Mouse (Mus musculus) heart, embryonic 14.5 days (tissue): Measurements from ENCODE around the gene Mpdu1. TPM values are rescaled to one million over a fixed set of nuclear protein-coding genes. Genes with fewer than 3 reads are reported as not detected.

Experiments
- ATAC-seq: fragments of 200-750 bp; cut with Nextera tagmentation; 2 replicates; pipeline ENCODE4 v1.8.0; 2017; ENCODE audit warnings: low read depth, moderate TSS enrichment; ENCODE audit not compliant: insufficient number of reproducible peaks, insufficient read depth, low FRiP score
- H3K27ac ChIP-seq, 2 experiments: fragments of 200-500 bp in 1 of 2; fragments of 300-500 bp in 1 of 2; sonication (generic) in 1 of 2; replicated peaks in 1 of 2; 2 replicates each; pipeline ENCODE4 v1.5.1; 2012 to 2014; ENCODE audit warnings: low read depth in 2 of 2, low read length in 2 of 2, control low read depth in 1 of 2, mild to moderate bottlenecking in 1 of 2, mixed read lengths in 1 of 2; ENCODE audit not compliant: control insufficient read depth in 1 of 2, insufficient read depth in 1 of 2
- H3K27me3 ChIP-seq: fragments of 300-500 bp; sonication (generic); 2 replicates; pipeline ENCODE4 v1.6.1; 2014; ENCODE audit warnings: mild to moderate bottlenecking, low read length, control low read depth; ENCODE audit not compliant: control insufficient read depth, insufficient read depth
- H3K36me3 ChIP-seq: fragments of 300-500 bp; sonication (generic); 2 replicates; pipeline ENCODE4 v1.6.1; 2014; ENCODE audit warnings: mild to moderate bottlenecking, control low read depth, low read length, mixed read lengths; ENCODE audit not compliant: control insufficient read depth, insufficient read depth
- H3K4me1 ChIP-seq, 2 experiments: fragments of 200-500 bp in 1 of 2; fragments of 300-500 bp in 1 of 2; sonication (generic) in 1 of 2; 2 replicates each; pipeline ENCODE4 v1.6.1; 2012 to 2014; ENCODE audit warnings: low read length in 2 of 2, control low read depth in 1 of 2, mixed read lengths in 1 of 2; ENCODE audit not compliant: control insufficient read depth in 2 of 2, insufficient read depth in 2 of 2
- H3K4me2 ChIP-seq: fragments of 300-500 bp; sonication (generic); 2 replicates; pipeline ENCODE4 v1.6.1; 2014; ENCODE audit warnings: mild to moderate bottlenecking, low read length
- H3K4me3 ChIP-seq, 2 experiments: fragments of 200-500 bp in 1 of 2; fragments of 300-500 bp in 1 of 2; sonication (generic) in 1 of 2; 2 replicates each; pipeline ENCODE4 v1.5.1; 2012 to 2014; ENCODE audit warnings: low read length in 2 of 2, mild to moderate bottlenecking in 2 of 2, control low read depth in 1 of 2, low read depth in 1 of 2, moderate library complexity in 1 of 2; ENCODE audit not compliant: control insufficient read depth in 1 of 2, insufficient read depth in 1 of 2
- H3K9ac ChIP-seq: fragments of 300-500 bp; sonication (generic); 2 replicates; pipeline ENCODE4 v1.6.1; 2014; ENCODE audit warnings: mild to moderate bottlenecking, low read length
- H3K9me3 ChIP-seq: fragments of 300-500 bp; sonication (generic); 2 replicates; pipeline ENCODE4 v1.6.1; 2016; ENCODE audit warnings: low read length, control low read depth; ENCODE audit not compliant: control insufficient read depth
- WGBS: fragments of 180-500 bp; shearing (Covaris S2); extraction: QIAGEN DNeasy Blood & Tissue Kit; methylation state at CpG from one replicate; pipeline ENCODE4 v1.1.7; 2014; 5-methylcytosine and 5-hydroxymethylcytosine counted together
- polyA plus RNA-seq: library from polyadenylated mRNA; unstranded; fragments of >200 nt; fragmentation: Nextera tagmentation; extraction: Ambion mirVana; gene quantifications from 2 replicates; pipeline ENCODE4 v1.2.1, GENCODE M21; 2014

The Mpdu1 gene
- polyA plus RNA-seq, 1 experiment from 2014 or later, result 29.1 TPM

DNA sequence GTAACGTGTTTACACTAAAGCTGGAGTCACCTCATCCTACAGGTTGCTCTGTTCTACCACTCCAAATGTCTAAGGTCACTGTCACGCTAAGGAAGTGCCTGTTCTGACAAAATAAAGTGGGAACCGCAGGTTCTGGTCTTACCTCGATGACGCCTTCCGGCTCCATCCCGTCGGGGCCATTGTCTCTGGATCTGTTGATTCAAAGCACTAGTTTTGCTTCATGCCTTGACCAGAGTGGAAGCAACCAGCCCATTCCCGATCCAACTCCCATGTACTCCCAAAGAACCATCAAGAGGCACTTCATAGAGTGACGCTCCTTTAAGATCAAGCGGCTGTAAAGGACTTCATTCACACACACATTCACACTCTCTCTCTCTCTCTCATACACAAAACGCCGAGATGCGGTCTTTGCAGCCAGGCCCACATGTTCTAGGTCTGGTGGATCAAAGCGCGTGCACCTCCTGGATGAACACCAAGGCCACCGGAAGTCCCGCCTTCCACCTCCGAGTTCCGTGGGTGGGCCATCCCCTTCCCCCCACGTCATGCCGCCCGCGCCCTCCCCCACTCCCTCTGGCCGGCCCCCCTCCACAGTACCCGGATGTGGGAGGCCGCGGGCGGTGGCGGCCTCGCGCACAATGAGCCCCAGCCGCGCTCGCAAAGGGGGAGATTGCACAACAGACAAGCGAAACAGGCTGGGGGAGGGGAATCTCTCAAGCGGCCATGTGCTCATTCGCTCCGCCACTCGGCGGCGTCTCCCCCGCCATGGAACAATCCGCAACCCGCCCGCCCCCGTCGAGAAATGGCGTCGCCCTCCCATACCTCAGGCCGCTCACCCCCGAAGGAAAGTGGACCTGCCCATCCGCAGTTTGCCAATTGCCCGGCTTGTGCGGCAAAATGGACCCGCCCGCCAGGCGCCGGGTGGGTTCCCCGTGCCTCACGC, 8.6 kb upstream of the Mpdu1 start:
- peak overlapping the region; percentile 89 to 98 for H3K27ac ChIP-seq
- peak overlapping the region; percentile 100 for H3K9ac ChIP-seq
- ATAC-seq, result peak; percentile 75
- under 1% methylated on average over 61 of the region's 61 CpGs for WGBS
- H3K36me3 ChIP-seq, result peaks cover 79% of the 10 kb centered on the region
- H3K4me2 ChIP-seq, result peak overlapping the region; percentile 82
- H3K4me3 ChIP-seq, result peak overlapping the region; percentile 83 to 100
- H3K4me1 ChIP-seq, result peaks cover 2 to 15% of the 10 kb centered on the region in 2 experiments; a peak in 3 of 4 replicates
- no peaks in the 10 kb centered on the region for H3K9me3 ChIP-seq
- H3K27me3 ChIP-seq, result no peaks in the 10 kb centered on the region

- Histone ChIP-seq H3K27ac (no peak overlapping the region), H3K27me3 (no peaks in the 10 kb centered on the region), H3K9ac (no peak overlapping the region), H3K4me2 (no peak overlapping the region), H3K4me1 (peaks cover 6 to 24% of the 10 kb centered on the region in 2 experiments), H3K9me3 (no peaks in the 10 kb centered on the region), H3K36me3 (peaks cover 76% of the 10 kb centered on the region), H3K4me3 (no peak overlapping the region)
- no peak for ATAC-seq
- WGBS, result 90% methylated on average over 3 of the region's 3 CpGs
Measured at GRCm38 (mm10) chr11:69666665-69667005, 4.2 kb upstream of the Mpdu1 start.

- no peaks in the 10 kb centered on the region for H3K9me3 ChIP-seq
- ATAC-seq, result no peak
- 31% methylated on average over 7 of the region's 7 CpGs for WGBS
- peaks cover 76% of the 10 kb centered on the region for H3K36me3 ChIP-seq
- H3K27ac ChIP-seq, result 0 out of 4 replicates have a peak within 1 kb of the TSS, but pooled peaks have one; percentile 8 to 9
- no peaks in the 10 kb centered on the region for H3K27me3 ChIP-seq
- no peak within 1 kb of the TSS for H3K4me3 ChIP-seq
- peak within 1 kb of the TSS; percentile 21; the same call in 1 of the 2 replicates for H3K9ac ChIP-seq
- H3K4me1 ChIP-seq, result peaks cover 8 to 29% of the 10 kb centered on the region in 2 experiments
- no peak within 1 kb of the TSS for H3K4me2 ChIP-seq
Measured at GRCm38 (mm10) chr11:69665961-69666664, 3.7 kb upstream of the Mpdu1 start, which contains the start of gene Cd68. Cd68 (minus strand) TSS chr11:69666153.

GRCm38 (mm10) chr11:69665457-69665960, 3.1 kb upstream of the Mpdu1 start:
- H3K36me3 ChIP-seq, result peaks cover 71% of the 10 kb centered on the region
- ATAC-seq, result no peak
- H3K4me2 ChIP-seq, result no peak overlapping the region

DNA sequence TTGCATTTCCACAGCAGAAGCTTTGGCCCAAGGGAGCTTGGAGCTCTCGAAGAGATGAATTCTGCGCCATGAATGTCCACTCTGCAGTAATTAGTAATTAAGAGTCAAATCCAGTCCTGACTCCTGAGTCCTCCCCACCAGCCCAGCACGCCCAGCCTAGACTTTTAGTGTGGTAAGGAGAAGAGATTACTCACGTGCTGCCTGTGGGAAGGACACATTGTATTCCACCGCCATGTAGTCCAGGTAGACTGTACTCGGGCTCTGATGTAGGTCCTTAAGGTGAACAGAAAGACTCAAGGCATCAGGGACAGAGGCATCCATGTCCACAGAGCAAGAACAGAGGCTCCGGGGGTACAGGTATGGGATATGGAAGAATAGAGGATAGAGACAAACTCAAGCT, 2.4 kb upstream of the Mpdu1 start:
- Histone ChIP-seq H3K4me3 (no peak overlapping the region), H3K27ac (no peak overlapping the region), H3K9me3 (no peaks in the 10 kb centered on the region), H3K27me3 (no peaks in the 10 kb centered on the region), H3K4me1 (peaks cover 8 to 27% of the 10 kb centered on the region in 2 experiments), H3K36me3 (peaks cover 70% of the 10 kb centered on the region), H3K4me2 (no peak overlapping the region), H3K9ac (no peak overlapping the region)
- no peak for ATAC-seq
- WGBS, result 92% methylated on average over 7 of the region's 7 CpGs

More at GRCm38 (mm10) chr11:69665457-69665960, 3.1 kb upstream of the Mpdu1 start:
- H3K27me3 ChIP-seq, result no peaks in the 10 kb centered on the region
- peak overlapping the region; percentile 21; the same call in 1 of the 2 replicates for H3K9ac ChIP-seq
- WGBS, result 66% methylated on average over 9 of the region's 9 CpGs
- peaks cover 8 to 31% of the 10 kb centered on the region in 2 experiments for H3K4me1 ChIP-seq
- H3K4me3 ChIP-seq, result no peak overlapping the region
- 0 out of 4 replicates have a peak overlapping the region, but pooled peaks have one; percentile 8 to 9 for H3K27ac ChIP-seq
- H3K9me3 ChIP-seq, result no peaks in the 10 kb centered on the region

DNA sequence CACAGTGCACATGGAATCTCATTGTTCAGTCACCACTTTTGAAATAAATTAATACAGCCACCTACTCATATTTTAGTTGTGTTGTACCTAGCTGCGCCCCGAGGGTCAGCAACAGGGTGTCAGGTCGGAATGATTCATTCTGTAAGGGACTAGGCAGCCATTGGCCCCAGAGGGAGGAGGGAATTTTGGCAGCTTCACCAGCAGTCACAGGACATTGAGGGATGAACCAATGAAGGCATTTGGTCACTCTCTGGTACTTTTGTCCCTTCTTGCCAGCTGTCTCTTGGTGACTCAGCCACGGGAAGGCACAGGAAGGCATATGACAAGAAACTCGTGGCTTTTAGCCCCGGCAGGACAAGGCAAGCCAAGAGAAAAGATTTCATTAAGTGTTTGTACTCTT, 1.4 kb upstream of the Mpdu1 start:
- Histone ChIP-seq H3K9ac (no peak overlapping the region), H3K4me2 (no peak overlapping the region), H3K4me3 (no peak overlapping the region), H3K27me3 (no peaks in the 10 kb centered on the region), H3K4me1 (peaks cover 8 to 20% of the 10 kb centered on the region in 2 experiments), H3K36me3 (peaks cover 65% of the 10 kb centered on the region), H3K27ac (peak overlapping the region in 1 of 2 experiments; percentile 91; a peak in 2 of 4 replicates), H3K9me3 (no peaks in the 10 kb centered on the region)
- WGBS, result 88% methylated on average over 6 of the region's 6 CpGs
- ATAC-seq, result no peak

GRCm38 (mm10) chr11:69662967-69663671, 677 bp upstream of the Mpdu1 start:
- ATAC-seq, result no peak
- Histone ChIP-seq H3K4me2 (peak overlapping the region; percentile 68), H3K4me3 (peak overlapping the region; percentile 57 to 85), H3K27ac (peak overlapping the region; percentile 84 to 91), H3K9me3 (no peaks in the 10 kb centered on the region), H3K4me1 (peaks cover 8 to 20% of the 10 kb centered on the region in 2 experiments), H3K9ac (peak overlapping the region; percentile 78), H3K36me3 (peaks cover 65% of the 10 kb centered on the region), H3K27me3 (no peaks in the 10 kb centered on the region)
- 67% methylated on average over 13 of the region's 13 CpGs for WGBS
